Mouse (Mus musculus) brain, adult 2 months (tissue): ENCODE results near the gene Kazn.
A peak's percentile ranks its signal among the peaks of the same experiment; 100 is the strongest.

Source experiments
- DNase-seq: peaks from one replicate; pipeline ENCODE4 v3.0.0; 2011; ENCODE audit warnings: low read depth, low spot score

Gene Kazn

DNA sequence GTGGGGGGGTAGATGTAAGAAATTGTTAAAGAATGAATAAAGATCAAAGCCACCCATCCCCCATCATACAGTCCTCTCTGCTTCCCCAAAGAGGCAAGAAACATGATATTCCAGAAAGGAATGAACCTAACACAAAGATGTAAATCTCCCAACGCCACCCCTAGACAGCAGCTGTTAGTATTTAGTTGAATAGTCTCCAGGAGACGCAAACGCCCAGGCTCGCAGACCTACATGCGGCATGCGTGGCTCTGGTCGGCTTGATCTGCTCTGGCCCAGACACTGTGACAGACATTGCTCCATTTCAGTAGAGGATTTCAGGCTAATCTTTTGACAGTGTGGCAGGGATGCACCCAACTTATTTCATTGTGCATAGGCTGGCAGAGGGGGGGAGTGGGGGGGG, 120.7 kb downstream of the Kazn start:
- DNase-seq: no peak

DNA sequence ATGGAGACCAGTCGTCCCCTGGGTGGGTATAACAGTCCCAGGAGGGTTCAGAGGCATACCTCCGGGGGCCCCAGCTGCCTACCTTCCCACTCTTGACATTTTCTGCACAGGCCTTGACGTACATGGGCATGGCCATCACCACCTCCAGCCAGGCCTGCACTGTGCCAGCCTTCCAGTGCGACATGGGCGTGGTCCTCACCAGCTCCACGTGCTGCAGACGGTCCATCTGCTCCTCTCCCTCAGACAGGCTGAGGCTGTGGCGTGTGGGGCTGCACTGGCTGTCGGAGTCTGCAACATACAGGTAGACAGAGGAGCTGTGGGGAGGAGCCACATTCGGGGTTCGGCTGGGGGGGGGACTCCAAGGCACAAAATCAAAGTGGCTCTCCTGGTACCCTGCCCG, 121.2 kb downstream of the Kazn start:
- DNase-seq: no peak

DNA sequence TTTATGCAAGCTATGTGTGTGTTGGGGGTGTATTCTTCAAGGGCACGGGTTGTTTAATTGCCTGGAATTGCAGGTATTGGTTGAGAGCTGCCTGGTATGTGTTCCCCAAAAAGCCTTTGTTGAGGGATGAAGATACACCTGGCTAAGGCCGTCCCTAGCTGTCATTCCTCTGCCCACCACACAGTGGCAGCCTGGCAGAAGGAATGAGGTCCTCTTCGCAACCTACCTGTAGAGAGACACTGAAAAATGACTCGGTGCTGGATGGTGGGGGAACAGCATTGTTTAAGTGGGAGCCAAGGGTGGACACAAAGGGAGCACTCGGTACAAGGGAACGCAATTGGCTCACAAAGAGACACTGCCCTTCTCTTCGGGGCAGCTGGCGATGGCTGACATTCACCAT, 125.9 kb downstream of the Kazn start:
- DNase-seq: peak; percentile 78

DNA sequence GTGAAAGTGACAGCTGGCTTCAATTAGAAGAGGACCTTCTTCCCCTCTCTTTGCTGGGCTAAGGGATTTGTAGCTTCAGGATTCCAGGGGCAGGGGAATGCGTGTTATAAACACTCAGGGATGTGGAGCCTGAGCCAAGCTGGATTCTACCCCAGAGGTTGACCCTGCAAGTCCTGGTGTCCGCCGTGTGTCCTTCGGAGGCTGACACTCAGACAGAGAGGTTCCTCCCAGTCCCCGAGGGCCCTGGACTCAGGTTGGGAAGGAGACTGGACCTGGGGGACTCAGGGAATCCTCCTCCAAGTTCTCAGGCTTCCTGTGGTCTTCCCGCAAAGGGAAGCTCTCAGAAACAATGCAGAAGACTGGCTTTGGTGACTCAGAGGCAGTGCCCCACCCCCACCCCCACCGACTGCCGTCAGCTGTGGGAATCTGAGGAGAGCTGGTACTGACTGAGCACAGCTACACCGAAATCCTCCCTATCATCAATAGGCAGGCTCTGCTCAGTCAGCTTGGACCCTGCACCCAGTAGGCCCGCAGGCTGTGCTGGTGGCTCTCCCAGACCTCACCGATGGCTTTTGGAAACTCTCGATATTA, 136.0 kb downstream of the Kazn start:
- DNase-seq: peak; percentile 45

DNA sequence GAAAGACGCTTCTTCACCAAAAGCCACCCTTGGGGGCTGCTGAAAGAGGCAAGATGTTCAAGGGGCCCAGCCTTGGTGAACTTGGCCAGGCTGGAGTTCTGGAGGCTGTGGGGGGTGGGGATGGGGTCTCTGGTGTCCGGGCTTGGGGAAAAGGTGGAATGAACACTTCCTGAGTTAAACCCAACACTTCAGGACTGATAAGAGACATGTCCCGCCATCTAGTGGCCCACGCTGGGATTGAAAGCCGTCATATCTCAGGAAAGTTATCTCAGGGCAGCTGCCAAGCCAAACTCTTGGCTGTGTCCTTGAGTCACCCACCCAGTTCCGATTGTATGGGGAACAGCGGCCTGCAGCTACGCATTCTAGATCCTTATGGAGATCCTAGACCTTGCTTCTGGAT, 140.9 kb downstream of the Kazn start:
- DNase-seq: peak; percentile 86

DNA sequence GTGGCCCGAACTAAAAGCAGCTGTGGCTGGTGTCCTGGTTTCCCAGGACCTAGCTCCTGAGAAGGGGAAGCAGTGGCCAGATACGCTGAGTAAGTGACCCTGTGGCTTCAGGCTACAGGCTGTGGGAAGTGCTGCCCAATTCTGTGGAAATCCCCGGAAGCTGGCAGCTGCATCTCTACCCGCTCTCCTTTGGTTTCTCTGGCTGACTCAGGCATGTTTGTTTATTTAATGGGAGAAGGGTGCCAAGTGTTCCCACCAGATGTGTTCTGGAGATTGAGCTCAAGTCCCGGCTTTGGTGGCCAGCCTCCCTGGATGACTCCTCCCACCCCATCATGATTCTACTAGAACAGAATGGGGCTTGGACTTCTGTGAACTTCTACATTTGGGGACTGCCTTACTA, 141.3 kb downstream of the Kazn start:
- DNase-seq: peak; percentile 41

DNA sequence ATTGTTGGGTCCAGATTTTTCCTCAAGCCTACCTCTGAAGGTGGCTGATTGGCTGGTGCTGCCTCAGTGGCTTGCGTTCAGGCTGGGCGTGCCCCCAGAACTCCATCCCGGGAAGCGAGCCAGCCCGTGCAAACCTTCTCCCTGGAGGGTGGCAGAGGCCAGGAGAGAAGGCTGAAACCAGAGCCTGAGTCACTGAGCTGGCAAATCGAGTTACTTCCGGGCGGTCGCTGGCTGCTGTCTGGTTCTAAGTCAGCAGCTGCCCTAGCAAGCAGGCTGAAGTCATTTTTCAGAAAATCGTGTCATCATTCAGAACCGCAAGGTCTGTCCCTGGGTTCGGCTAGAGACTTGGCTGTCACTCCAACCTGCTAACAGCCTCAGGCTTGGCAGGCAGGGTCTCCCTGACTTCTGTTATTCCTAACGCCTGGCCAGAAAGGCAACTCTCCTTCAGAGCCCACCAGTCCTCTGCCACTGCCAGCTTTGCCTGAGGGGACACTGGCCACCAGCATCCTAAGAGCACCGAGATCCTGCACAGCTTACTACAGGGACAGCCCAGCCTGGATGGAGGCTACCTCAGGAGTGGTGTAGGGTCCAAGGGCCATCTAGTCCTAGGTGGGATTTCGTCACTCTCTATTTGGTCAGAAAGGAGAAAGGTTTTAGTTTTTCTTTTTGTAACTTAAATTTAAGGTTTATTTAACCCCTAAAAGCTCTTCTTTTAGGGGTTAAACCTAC, 143.5 kb downstream of the Kazn start:
- peak; percentile 73 for DNase-seq

DNA sequence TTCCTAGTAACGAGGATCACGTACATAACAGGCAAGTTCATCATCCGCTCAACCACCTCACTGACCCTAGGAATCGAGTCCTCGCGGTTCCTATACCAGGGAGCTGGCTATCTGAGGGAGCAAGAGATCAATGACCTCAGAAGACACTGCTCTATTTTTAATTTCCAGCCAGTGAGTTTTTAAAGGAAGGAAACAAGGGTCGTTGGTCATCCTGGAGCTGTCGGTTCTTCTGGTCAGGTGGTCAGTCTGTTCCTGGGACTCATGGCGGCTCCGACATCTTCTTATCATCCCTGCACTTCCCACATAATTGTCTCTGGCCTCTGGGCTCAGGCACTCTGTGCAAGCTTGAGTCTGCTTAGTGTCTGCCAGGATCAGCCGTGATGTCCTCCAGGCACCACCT, 144.8 kb downstream of the Kazn start:
- no peak for DNase-seq

DNA sequence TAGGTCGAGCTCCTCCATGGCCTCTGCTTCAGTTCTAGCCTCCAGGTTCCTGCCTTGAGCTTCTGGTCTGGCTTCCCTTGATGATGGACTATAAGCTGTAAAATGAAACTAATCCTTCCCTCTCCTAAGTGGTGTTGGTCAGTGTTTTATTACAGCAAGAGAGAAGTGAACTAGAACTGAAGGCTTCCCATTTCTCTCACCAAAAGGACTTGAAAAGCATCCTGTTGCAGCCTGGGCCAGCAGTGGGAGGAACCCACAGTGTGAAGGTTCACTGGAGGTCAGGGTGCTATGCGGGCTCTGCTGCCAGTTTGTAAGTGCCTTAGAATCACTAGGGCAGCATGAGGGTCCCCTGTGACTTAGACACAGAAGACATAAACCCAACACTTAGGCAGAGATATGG, 148.1 kb downstream of the Kazn start:
- no peak for DNase-seq

DNA sequence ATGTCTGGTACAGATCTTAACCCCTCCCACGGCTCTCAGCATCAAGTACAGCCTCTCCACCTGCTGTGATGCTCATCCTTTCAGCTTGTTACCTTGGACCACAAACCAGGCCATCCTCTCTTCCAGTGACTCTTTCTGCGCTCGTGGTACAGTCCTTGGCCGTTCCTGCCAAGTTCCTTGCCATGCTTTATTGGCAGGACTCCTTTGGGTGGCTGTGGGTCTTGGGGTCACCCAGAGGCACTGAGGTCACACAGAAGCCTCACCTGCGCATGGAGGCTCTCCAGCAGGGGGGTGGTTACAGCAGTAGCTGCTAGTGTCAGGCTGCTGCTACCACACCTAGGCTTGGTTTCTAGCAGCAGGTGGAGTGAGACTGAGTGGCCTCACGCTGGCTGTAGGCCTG, 149.2 kb downstream of the Kazn start:
- DNase-seq: peak; percentile 47

DNA sequence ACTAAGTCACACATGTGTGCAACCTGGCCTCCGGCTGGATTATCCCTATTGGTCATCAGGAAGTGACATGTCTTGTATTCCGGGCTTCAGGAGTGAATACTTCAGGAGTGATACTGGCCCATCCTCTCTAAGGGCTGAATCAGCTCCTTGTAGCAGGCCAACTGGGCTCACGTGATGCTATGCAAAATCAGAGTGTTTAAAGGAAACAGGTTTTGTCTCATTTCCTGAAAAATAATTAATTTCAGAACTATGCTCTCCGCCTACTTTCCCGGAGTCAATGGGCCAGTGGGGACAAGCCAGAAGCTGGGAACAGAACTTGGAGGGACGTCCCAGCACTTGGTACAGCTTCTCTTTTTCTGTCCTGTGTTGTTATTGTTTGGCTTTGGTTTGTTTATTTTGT, 150.4 kb downstream of the Kazn start:
- DNase-seq: peak; percentile 26

DNA sequence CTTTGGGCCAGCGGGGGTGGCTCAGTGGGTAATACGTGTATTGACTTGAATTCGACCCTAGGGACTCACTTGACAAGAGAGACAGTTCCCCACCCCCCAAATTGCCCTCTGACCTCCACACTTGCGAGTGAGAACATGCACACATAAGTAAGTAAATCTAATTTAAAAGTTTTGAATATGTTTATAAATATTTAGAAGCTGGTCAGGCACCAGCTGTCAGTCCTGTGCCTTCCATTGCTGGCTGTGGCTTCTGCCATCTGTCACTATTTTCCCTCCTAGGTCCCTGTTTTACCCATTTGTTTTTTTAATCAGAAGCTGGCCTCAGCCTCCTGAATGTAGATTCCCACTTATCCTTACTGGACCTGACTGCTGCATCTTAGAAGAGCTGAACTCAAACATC, 150.8 kb downstream of the Kazn start:
- peak; percentile 86 for DNase-seq

DNA sequence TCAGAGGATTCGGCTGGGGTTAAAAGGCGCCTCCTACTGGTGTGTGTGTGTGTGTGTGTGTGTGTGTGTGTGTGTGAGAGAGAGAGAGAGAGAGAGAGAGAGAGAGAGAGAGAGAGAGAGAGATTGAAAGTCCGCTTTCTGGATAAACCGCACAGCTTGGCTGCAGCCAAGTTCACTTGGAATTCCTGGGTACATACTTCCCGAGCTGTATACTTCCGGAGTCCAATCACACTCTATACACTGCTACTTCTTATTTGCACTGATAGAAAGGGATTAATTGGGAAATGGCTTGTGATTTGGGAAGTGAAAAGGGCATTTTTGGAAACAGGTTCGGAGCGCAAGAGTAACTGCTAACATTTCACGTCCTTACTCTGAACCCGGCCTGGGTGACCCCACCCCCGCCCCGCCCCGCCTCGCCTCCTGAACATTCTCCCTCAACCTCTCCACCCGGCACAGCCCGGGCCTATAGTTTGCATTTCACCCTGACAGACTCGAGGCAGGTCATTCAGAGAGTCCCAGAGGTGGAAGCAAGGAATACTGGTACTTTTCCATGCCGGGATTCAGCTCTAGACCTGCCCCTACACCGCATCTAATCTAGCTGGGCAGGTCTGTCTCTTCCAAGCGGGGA, 154.2 kb downstream of the Kazn start:
- no peak for DNase-seq

DNA sequence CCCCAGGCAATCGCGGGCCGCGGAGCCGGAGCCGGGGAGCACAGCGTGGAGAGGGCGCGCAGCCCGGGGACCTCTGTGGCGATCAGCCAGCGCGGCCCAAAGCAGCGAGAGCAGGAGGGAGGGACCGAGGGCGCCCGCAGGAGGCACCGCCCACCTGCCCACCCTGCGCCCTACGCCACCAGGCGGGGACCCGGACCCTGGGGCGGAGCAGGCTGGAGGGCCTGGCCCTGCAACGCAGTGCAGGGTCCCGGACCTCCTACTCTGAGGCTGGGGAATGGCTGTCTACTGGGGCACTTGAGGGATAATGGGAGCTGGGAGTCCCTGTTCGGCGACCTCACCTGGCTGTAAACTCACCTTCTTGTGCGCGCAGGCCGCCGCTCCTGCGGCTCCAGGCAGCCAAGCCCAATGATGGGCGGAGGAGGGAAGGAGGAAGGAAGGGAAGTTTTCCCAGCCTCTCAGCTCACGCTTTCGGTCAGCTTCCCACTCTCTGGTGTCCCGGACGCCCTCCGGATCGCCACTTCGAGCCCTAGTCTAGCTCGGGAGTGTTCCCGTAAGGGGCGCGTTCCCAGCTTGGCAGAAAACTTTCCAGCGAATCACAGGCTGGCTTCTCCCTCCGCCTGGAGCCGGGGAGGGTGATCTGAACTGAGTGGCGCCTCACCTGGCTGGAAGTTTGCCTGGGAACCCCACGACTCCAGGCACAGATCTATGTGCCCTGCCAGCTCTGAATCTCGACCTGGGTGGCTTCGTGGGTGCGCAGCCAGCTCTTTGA, 154.9 kb downstream of the Kazn start, which contains the start of gene Tmem51:
Gene Tmem51 (minus strand): TSS at position 174 of the 769 bp plus-strand sequence.
- peak; percentile 60 for DNase-seq

DNA sequence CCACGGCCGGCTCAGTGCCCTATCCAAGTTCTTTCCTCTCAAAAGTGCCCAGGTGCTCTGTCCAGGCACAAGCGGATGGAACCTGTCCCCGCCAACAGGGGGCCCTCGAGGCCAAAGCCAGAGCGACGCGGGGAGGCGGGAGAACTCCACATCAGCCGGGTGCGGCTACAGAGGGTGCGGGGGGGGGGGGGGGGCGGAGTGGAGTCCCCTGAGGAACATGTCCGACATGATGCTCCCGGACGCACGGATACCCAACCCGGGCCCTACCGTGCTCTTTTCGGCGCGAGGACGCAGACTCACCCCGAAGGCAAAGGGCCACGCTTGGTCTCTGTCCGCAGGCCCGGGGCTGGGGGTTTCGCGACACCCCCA, 155.5 kb downstream of the Kazn start:
- DNase-seq: peak; percentile 89

DNA sequence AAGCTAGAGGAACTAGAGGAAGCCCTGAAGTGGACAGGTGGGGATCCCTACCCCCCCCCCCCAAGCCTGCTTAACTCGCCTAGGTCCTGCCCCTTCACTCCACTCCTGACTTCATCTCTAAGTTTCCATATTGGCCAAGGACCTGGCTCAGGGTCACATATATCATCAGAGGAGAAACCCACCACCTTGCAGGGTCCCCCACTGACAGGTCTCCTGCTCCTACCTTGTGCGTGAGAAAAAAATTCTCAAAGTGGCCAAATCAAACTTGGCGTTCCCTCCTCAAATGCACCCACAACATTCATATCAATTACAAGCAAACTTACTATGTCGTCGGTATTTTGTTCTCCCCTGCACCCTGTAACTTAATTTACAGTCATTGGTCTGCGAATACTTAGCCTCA, 156.0 kb downstream of the Kazn start:
- DNase-seq: no peak

DNA sequence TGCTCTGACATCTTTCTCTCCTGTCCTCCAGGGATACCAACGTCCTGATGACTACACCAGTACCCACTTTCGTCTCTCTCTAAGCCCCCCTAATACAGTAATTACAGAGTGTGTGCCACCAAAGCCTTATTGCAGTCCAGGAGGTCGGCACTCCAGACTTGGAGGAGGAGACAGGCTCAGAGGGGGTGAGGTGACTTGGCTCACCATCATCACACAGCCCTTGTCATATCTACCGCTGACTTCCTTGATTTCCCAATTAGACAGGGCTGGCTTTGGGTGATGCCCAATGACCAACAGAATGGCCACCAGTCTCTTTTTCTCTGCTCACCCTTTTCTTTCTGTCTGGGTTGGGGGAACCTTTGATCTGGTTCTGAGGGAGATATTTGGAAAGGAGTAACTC, 156.5 kb downstream of the Kazn start:
- DNase-seq: no peak

DNA sequence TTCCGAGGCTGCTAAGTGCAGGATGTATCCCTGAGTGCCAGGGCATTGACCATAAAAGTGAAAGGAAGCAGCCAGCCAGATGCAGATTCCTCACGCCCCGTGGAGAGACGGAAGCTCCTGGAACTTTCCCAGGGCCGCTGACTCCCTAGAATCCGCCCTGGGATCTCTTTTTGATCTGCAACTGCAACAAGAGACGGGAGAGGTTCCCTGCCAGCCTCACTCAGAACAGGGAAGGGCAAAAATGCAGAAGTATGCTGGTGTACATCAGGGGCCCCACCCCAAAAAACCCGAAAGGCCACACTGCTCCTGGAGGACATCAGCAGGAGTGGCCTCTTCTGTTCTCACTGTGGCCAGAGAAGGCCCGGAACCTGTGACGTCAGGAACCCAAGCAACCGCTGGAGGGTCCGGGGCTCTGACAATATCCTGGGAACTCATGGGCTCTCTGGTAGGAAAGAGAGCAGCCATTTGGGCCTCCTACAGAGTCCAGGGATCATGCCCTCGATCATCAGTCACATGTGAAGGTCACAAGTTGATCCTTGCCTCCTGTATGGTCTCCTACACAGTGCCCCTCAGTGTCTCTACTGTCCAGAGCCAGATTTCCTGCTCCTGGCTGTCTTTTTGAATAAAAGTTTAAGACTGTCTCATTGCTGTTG, 157.4 kb downstream of the Kazn start:
- DNase-seq: no peak

DNA sequence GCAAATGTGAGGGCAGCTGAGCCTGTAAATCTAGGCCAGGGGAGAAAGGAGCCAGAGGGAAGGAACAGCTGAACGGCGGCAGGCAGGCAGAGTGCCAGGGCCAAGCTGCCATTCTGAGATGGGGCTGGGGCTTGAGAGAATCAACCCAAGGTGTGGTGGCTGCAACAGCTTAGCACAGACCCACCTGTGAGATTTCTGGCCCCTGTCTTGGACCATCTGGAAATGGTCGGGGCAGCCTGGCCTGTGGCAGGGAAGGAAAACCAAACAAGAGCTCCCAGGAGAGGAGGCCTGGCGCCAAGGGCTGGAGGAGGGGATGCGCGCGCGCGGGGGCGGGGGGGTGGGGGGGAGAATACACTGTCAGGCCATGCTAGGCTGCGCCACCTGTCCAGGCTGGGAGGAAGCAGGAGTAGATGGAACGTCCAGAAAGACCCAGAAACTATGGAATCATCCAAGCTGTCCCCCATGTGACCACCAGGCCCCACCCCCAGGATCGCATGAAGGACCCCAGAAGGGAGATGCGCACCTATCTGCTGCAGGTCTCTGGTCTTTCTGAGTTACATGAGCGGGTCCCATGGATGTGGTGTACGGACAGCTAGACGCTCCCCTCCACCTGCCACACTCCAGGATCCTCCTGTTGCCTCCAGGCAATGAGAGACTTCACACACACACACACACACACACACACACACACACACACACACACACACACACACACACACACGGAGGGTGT, 158.1 kb downstream of the Kazn start:
- DNase-seq: peak; percentile 94

DNA sequence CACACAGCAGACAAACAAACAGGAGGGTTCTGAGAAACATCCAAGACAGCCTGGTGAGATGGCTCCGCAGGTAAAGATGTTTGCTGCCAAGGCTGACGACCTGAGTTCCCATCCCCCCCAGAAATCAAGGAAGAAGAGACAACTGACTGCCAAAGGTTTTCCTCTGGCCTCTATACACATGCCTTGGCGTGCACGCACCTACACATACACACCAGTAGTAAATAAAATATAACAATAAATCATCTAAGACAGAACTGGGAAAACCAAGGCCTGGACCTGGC, 158.8 kb downstream of the Kazn start:
- DNase-seq: peak; percentile 36
